Mouse (Mus musculus) gastrocnemius, postnatal 10 days (tissue): ENCODE measurements around the gene Prp2. TPM values are rescaled to one million over a fixed set of nuclear protein-coding genes. Genes with fewer than 3 reads are reported as not detected.
"Not testable (repeated sequence)": the region's sequence is repeated elsewhere in the genome, so short reads cannot be mapped to it uniquely, and the experiment has no call there.

Experiments
- DNase-seq: peaks from one replicate; pipeline ENCODE4 v3.0.0; 2021; ENCODE audit warnings: mixed read lengths
- long read RNA-seq, 2 experiments: library from polyadenylated mRNA; stranded (forward); transcript quantifications; one replicate each; pipeline ENCODE4 v2.0.0; 2021
- total RNA-seq, 2 experiments: library from RNA; stranded (reverse); gene quantifications; 2 replicates each; pipeline ENCODE4 v1.2.3; 2021

Gene Prp2
- not detected for total RNA-seq
- long read RNA-seq, experiment 1: 0 reads
- long read RNA-seq, experiment 2: 0 reads

DNA sequence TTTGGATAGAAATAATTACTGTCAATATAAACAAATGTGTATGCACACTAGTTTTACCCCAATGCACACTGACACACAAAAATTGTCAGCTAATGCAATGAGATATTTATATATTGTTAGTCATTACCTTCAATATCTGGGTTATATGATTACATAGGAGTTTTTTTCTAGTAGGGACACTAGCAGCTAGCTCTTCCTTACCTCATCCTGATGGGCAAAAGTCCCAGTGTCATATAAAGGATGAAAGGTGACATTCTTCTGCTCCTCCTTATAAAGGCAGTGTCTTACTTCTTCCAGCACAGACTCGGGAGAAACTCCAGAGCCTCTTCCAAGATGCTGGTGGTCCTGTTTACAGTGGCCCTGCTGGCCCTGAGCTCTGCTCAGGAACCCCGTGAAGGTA is at the start of gene Prp2:
TSS of gene Prp2 (plus strand) at position 301 of the 400 bp plus-strand sequence.
- DNase-seq: not testable (repeated sequence)

- DNase-seq: not testable (repeated sequence)
Measured at GRCm38 (mm10) chr6:132569509-132569908, 26.2 kb upstream of the Prp2 start, which contains the start of gene Prh1. Gene Prh1 (plus strand): TSS chr6:132569809.

DNA sequence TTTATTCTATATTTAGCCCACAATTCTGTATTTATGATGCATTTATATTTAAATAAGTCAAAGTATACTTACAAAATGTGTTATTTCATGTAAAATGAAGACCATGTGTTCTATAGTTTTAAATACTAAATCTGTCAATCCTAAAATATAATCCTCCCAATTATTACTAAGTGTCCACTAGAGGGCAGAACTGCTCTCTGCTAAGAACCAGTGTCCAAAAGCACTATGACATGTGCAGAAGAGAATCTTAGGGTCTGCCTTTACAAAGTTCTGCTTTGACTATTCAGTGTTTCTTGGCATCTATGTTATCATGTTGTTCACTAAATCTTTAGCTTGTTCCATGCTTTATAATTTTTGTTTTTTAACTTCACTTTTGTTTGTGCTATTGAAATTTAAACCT is 53.7 kb downstream of the Prp2 start:
- DNase-seq: no peak

Other genes starting within 250 kb of the Prp2 start
- not detected for gene Gm8882, start 231.8 kb upstream of the Prp2 start, total RNA-seq
- not detected for gene Prh1, start 26.1 kb upstream of the Prp2 start, total RNA-seq
- gene A630073D07Rik, start 55.6 kb downstream of the Prp2 start, total RNA-seq: not detected
- gene Tas2r120, start 61.0 kb downstream of the Prp2 start, total RNA-seq: not detected
- gene Tas2r121, start 105.1 kb downstream of the Prp2 start, total RNA-seq: not detected
- gene Tas2r122, start 116.0 kb downstream of the Prp2 start, total RNA-seq: not detected
- not detected for gene Tas2r115, start 142.1 kb downstream of the Prp2 start, total RNA-seq
- gene Tas2r124, start 158.8 kb downstream of the Prp2 start, total RNA-seq: not detected
- gene Tas2r102, start 166.2 kb downstream of the Prp2 start, total RNA-seq: not detected
- not detected for gene Tas2r136, start 182.2 kb downstream of the Prp2 start, total RNA-seq
- gene Tas2r117, start 206.9 kb downstream of the Prp2 start, total RNA-seq: not detected